Mouse (Mus musculus): ENCODE data around the gene Pts. TPM values are rescaled to one million over a fixed set of nuclear protein-coding genes. Genes with fewer than 3 reads are reported as not detected.

Pts gene
- polyA plus RNA-seq, 1 experiment from 2014 or later: 89.4 TPM

- H3K36me3 ChIP-seq: no peaks in the 10 kb centered on the region
- no peak overlapping the region for H3K4me2 ChIP-seq (replicated peaks)
- no peaks in the 10 kb centered on the region for H3K4me1 ChIP-seq
- ATAC-seq (replicated peaks): no peak
- no peak overlapping the region for H3K27ac ChIP-seq (replicated peaks)
- 91% methylated on average over 9 of the region's 9 CpGs for WGBS
- H3K9me3 ChIP-seq: no peaks in the 10 kb centered on the region
- no peaks in the 10 kb centered on the region for H3K27me3 ChIP-seq
- no peak overlapping the region for H3K4me3 ChIP-seq
- no peak overlapping the region for H3K9ac ChIP-seq (replicated peaks)
Observed at GRCm38 (mm10) chr9:50477270-50477669, 51.3 kb downstream of the Pts start.

- Histone ChIP-seq H3K9me3 (no peaks in the 10 kb centered on the region), H3K4me3 (no peak overlapping the region), H3K36me3 (no peaks in the 10 kb centered on the region), H3K27me3 (no peaks in the 10 kb centered on the region), H3K4me2 (replicated peaks) (no peak overlapping the region), H3K4me1 (no peaks in the 10 kb centered on the region), H3K9ac (replicated peaks) (no peak overlapping the region), H3K27ac (replicated peaks) (no peak overlapping the region)
- ATAC-seq (replicated peaks): no peak
- WGBS: 69% methylated on average over 7 of the region's 7 CpGs
Observed at GRCm38 (mm10) chr9:50476651-50477050, 51.9 kb downstream of the Pts start.

GRCm38 (mm10) chr9:50475745-50476144 is 52.8 kb downstream of the Pts start:
- H3K27me3 ChIP-seq: no peaks in the 10 kb centered on the region
- no peak for ATAC-seq (replicated peaks)
- H3K4me2 ChIP-seq (replicated peaks): no peak overlapping the region
- 57% methylated on average over 8 of the region's 8 CpGs for WGBS
- H3K4me3 ChIP-seq: no peak overlapping the region
- H3K36me3 ChIP-seq: no peaks in the 10 kb centered on the region
- H3K4me1 ChIP-seq: no peaks in the 10 kb centered on the region
- no peak overlapping the region for H3K27ac ChIP-seq (replicated peaks)
- H3K9me3 ChIP-seq: no peaks in the 10 kb centered on the region
- H3K9ac ChIP-seq (replicated peaks): no peak overlapping the region

GRCm38 (mm10) chr9:50475318-50475717 is 53.2 kb downstream of the Pts start:
- H3K27me3 ChIP-seq: no peaks in the 10 kb centered on the region
- no peak overlapping the region for H3K27ac ChIP-seq (replicated peaks)
- WGBS: 87% methylated on average over 7 of the region's 7 CpGs
- no peak for ATAC-seq (replicated peaks)
- H3K4me2 ChIP-seq (replicated peaks): no peak overlapping the region
- no peak overlapping the region for H3K4me3 ChIP-seq
- no peaks in the 10 kb centered on the region for H3K36me3 ChIP-seq
- no peak overlapping the region for H3K9ac ChIP-seq (replicated peaks)
- H3K4me1 ChIP-seq: no peaks in the 10 kb centered on the region
- no peaks in the 10 kb centered on the region for H3K9me3 ChIP-seq

Other genes with a start within 250 kb of the Pts start
- gene Rpl10-ps3, start 183.8 kb downstream of the Pts start, polyA plus RNA-seq (2015; fragmentation: Nextera tagmentation; extraction: Ambion mirVana): 108 and 113 TPM in 2 replicates
- gene Plet1, start 34.2 kb downstream of the Pts start, polyA plus RNA-seq (2015; fragmentation: Nextera tagmentation; extraction: Ambion mirVana): 0.23 TPM in 1 of 2 replicates, not detected in the other
- gene Il18, start 26.1 kb upstream of the Pts start, polyA plus RNA-seq (2015; fragmentation: Nextera tagmentation; extraction: Ambion mirVana): 12.6 and 16.5 TPM in 2 replicates
- gene Bco2, start 26.5 kb upstream of the Pts start, polyA plus RNA-seq (2015; fragmentation: Nextera tagmentation; extraction: Ambion mirVana): 0.36 and 0.43 TPM in 2 replicates
- 0.19 and 0.31 TPM in 2 replicates for gene Tex12, start 32.6 kb upstream of the Pts start, polyA plus RNA-seq (2015; fragmentation: Nextera tagmentation; extraction: Ambion mirVana)
- 197 and 209 TPM in 2 replicates for gene Sdhd, start 75.1 kb upstream of the Pts start, polyA plus RNA-seq (2015; fragmentation: Nextera tagmentation; extraction: Ambion mirVana)
- gene Timm8b, start 75.2 kb upstream of the Pts start, polyA plus RNA-seq (2015; fragmentation: Nextera tagmentation; extraction: Ambion mirVana): 328 and 352 TPM in 2 replicates
- gene Pih1d2, start 88.6 kb upstream of the Pts start, polyA plus RNA-seq (2015; fragmentation: Nextera tagmentation; extraction: Ambion mirVana): 3.6 and 5.8 TPM in 2 replicates
- gene Nkapd1, start 88.7 kb upstream of the Pts start, polyA plus RNA-seq (2015; fragmentation: Nextera tagmentation; extraction: Ambion mirVana): 22.8 and 23.3 TPM in 2 replicates
- 41.4 and 43.9 TPM in 2 replicates for gene Dlat, start 131.1 kb upstream of the Pts start, polyA plus RNA-seq (2015; fragmentation: Nextera tagmentation; extraction: Ambion mirVana)
- 24.7 and 26.9 TPM in 2 replicates for gene Dixdc1, start 210.8 kb upstream of the Pts start, polyA plus RNA-seq (2015; fragmentation: Nextera tagmentation; extraction: Ambion mirVana)
- gene 2310030G06Rik, start 217.8 kb upstream of the Pts start, polyA plus RNA-seq (2015; fragmentation: Nextera tagmentation; extraction: Ambion mirVana): 1.4 and 1.5 TPM in 2 replicates
- 13.1 and 14.1 TPM in 2 replicates for gene Cryab, start 222.6 kb upstream of the Pts start, polyA plus RNA-seq (2015; fragmentation: Nextera tagmentation; extraction: Ambion mirVana)
- gene Hspb2, start 223.6 kb upstream of the Pts start, polyA plus RNA-seq (2015; fragmentation: Nextera tagmentation; extraction: Ambion mirVana): 1.4 TPM in 1 of 2 replicates, not detected in the other
- gene Fdxacb1, start 239.5 kb upstream of the Pts start, polyA plus RNA-seq (2015; fragmentation: Nextera tagmentation; extraction: Ambion mirVana): 10.9 and 11.0 TPM in 2 replicates
- gene Alg9, start 246.3 kb upstream of the Pts start, polyA plus RNA-seq (2015; fragmentation: Nextera tagmentation; extraction: Ambion mirVana): 48.3 and 50.3 TPM in 2 replicates
- gene 1110032A03Rik, start 246.8 kb upstream of the Pts start, polyA plus RNA-seq (2015; fragmentation: Nextera tagmentation; extraction: Ambion mirVana): 46.5 and 55.9 TPM in 2 replicates